Mouse (Mus musculus) heart, adult 11 months (tissue): Measurements from ENCODE around the gene Krtap29-1.

Source experiments
- DNase-seq: peaks from one replicate; pipeline ENCODE4 v3.0.0; 2022

Gene Krtap29-1

GRCm38 (mm10) chr11:99978953-99979352 is at the start of gene Krtap29-1:
Gene Krtap29-1, minus strand, starts transcription at chr11:99979053.
- DNase-seq, result peak; percentile 61

GRCm38 (mm10) chr11:100021438-100021837 is 42.6 kb upstream of the Krtap29-1 start:
- no peak for DNase-seq

- DNase-seq, result peak; percentile 56
Measured at GRCm38 (mm10) chr11:100019466-100019865, 40.6 kb upstream of the Krtap29-1 start.

GRCm38 (mm10) chr11:100016112-100016511 is 37.3 kb upstream of the Krtap29-1 start, which contains the start of gene Krt33a:
Gene Krt33a, minus strand, starts transcription at chr11:100016212.
- DNase-seq, result peak; percentile 23

GRCm38 (mm10) chr11:100013691-100014171 is 34.9 kb upstream of the Krtap29-1 start:
- DNase-seq, result peak; percentile 79

- DNase-seq, result peak; percentile 67
Measured at GRCm38 (mm10) chr11:100010682-100011081, 31.8 kb upstream of the Krtap29-1 start.

- peak; percentile 71 for DNase-seq
Measured at GRCm38 (mm10) chr11:100008336-100008735, 29.5 kb upstream of the Krtap29-1 start.

GRCm38 (mm10) chr11:100006624-100007023 is 27.8 kb upstream of the Krtap29-1 start:
- DNase-seq, result peak; percentile 74

- DNase-seq, result no peak
Measured at GRCm38 (mm10) chr11:100005905-100006304, 27.1 kb upstream of the Krtap29-1 start.

GRCm38 (mm10) chr11:100004846-100005245 is 26.0 kb upstream of the Krtap29-1 start:
- DNase-seq, result peak; percentile 79

- DNase-seq, result peak; percentile 56
Measured at GRCm38 (mm10) chr11:99999091-99999490, 20.2 kb upstream of the Krtap29-1 start.

- peak; percentile 71 for DNase-seq
Measured at GRCm38 (mm10) chr11:99994384-99994661, 15.5 kb upstream of the Krtap29-1 start.

GRCm38 (mm10) chr11:99993620-99994383 is 14.9 kb upstream of the Krtap29-1 start, which contains the start of gene Krtap17-1:
Gene Krtap17-1, minus strand, starts transcription at chr11:99993994.
- DNase-seq, result peak; percentile 85

GRCm38 (mm10) chr11:99990571-99990970 is 11.7 kb upstream of the Krtap29-1 start:
- peak; percentile 65 for DNase-seq

- peak; percentile 44 for DNase-seq
Measured at GRCm38 (mm10) chr11:99989881-99990405, 11.1 kb upstream of the Krtap29-1 start.

- peak; percentile 15 for DNase-seq
Measured at GRCm38 (mm10) chr11:99988530-99988929, 9.7 kb upstream of the Krtap29-1 start.

- no peak for DNase-seq
Measured at GRCm38 (mm10) chr11:99986180-99986647, 7.4 kb upstream of the Krtap29-1 start, which contains the start of gene Krtap16-1. Gene Krtap16-1, minus strand, starts transcription at chr11:99986597.

GRCm38 (mm10) chr11:99985291-99986092 is 6.6 kb upstream of the Krtap29-1 start:
- DNase-seq, result peak; percentile 94

GRCm38 (mm10) chr11:99983442-99983841 is 4.6 kb upstream of the Krtap29-1 start:
- peak; percentile 28 for DNase-seq

GRCm38 (mm10) chr11:99982731-99983130 is 3.9 kb upstream of the Krtap29-1 start:
- peak; percentile 66 for DNase-seq

- no peak for DNase-seq
Measured at GRCm38 (mm10) chr11:99965961-99966360, 12.9 kb downstream of the Krtap29-1 start.

GRCm38 (mm10) chr11:99964213-99964612 is 14.6 kb downstream of the Krtap29-1 start:
- no peak for DNase-seq

- DNase-seq, result no peak
Measured at GRCm38 (mm10) chr11:99948175-99948574, 30.7 kb downstream of the Krtap29-1 start, which contains the start of gene Krtap9-5. Gene Krtap9-5, plus strand, starts transcription at chr11:99948475.
